Mouse (Mus musculus) liver, adult 2 months (tissue): ENCODE results near the gene Urgcp.

Source experiments
- CTCF ChIP-seq: fragments of 200-500 bp; IDR thresholded peaks from 2 replicates; pipeline ENCODE4 v1.5.1; 2011; ENCODE audit warnings: low read depth, low read length, control low read depth
- POLR2A ChIP-seq: fragments of 200-500 bp; IDR thresholded peaks from 2 replicates; pipeline ENCODE4 v1.6.1; 2011; ENCODE audit warnings: low read length, control low read depth; ENCODE audit not compliant: insufficient read depth; ENCODE audit errors: extremely low read depth

GRCm38 (mm10) chr11:5737137-5737536, 25.0 kb downstream of the Urgcp start:
- TF ChIP-seq CTCF (no peak), POLR2A (no peak)
